Mouse (Mus musculus): ENCODE results near the gene Fgf4. TPM values are rescaled to one million over a fixed set of nuclear protein-coding genes. Genes with fewer than 3 reads are reported as not detected.
"Not testable (repeated sequence)": the region's sequence is repeated elsewhere in the genome, so short reads cannot be mapped to it uniquely, and the experiment has no call there.

The Fgf4 gene
- polyA plus RNA-seq, 1 experiment, result not detected

GRCm38 (mm10) chr7:144883106-144883505 is 35.9 kb downstream of the Fgf4 start:
- no peak overlapping the region for H3K4me3 ChIP-seq (ENCODE audit: insufficient read depth, low read length)
- no peak overlapping the region for H3K27ac ChIP-seq (ENCODE audit: insufficient read depth, low read length)
- TF ChIP-seq POLR2A (IDR thresholded peaks at IDR 0.05; ENCODE audit: low read depth, low read length) (no peak), CTCF (IDR thresholded peaks at IDR 0.05; ENCODE audit: borderline replicate concordance, insufficient read depth, low read length) (no peak)
- peaks cover 4% of the 10 kb centered on the region; the same call in 1 of the 2 replicates for H3K4me1 ChIP-seq (ENCODE audit: control insufficient read depth, insufficient read depth, low read length)

GRCm38 (mm10) chr7:144887672-144888071 is 40.5 kb downstream of the Fgf4 start:
- Histone ChIP-seq H3K4me3 (ENCODE audit: insufficient read depth, low read length) (no peak overlapping the region), H3K4me1 (ENCODE audit: control insufficient read depth, insufficient read depth, low read length) (peaks cover 4% of the 10 kb centered on the region; the same call in 1 of the 2 replicates), H3K27ac (ENCODE audit: insufficient read depth, low read length) (no peak overlapping the region)
- TF ChIP-seq CTCF (IDR thresholded peaks at IDR 0.05; ENCODE audit: borderline replicate concordance, insufficient read depth, low read length) (no peak), POLR2A (IDR thresholded peaks at IDR 0.05; ENCODE audit: low read depth, low read length) (no peak)

- TF ChIP-seq POLR2A (IDR thresholded peaks at IDR 0.05; ENCODE audit: low read depth, low read length) (no peak), CTCF (IDR thresholded peaks at IDR 0.05; ENCODE audit: borderline replicate concordance, insufficient read depth, low read length) (no peak)
- no peak overlapping the region for H3K27ac ChIP-seq (ENCODE audit: insufficient read depth, low read length)
- H3K4me1 ChIP-seq (ENCODE audit: control insufficient read depth, insufficient read depth, low read length), result no peaks in the 10 kb centered on the region
- no peak overlapping the region for H3K4me3 ChIP-seq (ENCODE audit: insufficient read depth, low read length)
Measured at GRCm38 (mm10) chr7:144888564-144889299, 41.6 kb downstream of the Fgf4 start.

- not testable (repeated sequence) for H3K4me1 ChIP-seq (ENCODE audit: control insufficient read depth, insufficient read depth, low read length); H3K4me3 ChIP-seq (ENCODE audit: insufficient read depth, low read length); H3K27ac ChIP-seq (ENCODE audit: insufficient read depth, low read length)
Measured at GRCm38 (mm10) chr7:144890661-144891060, 43.5 kb downstream of the Fgf4 start.

- Histone ChIP-seq H3K4me1 (ENCODE audit: control insufficient read depth, insufficient read depth, low read length) (no peaks in the 10 kb centered on the region), H3K27ac (ENCODE audit: insufficient read depth, low read length) (no peak overlapping the region), H3K4me3 (ENCODE audit: insufficient read depth, low read length) (no peak overlapping the region)
- TF ChIP-seq CTCF (IDR thresholded peaks at IDR 0.05; ENCODE audit: borderline replicate concordance, insufficient read depth, low read length) (no peak), POLR2A (IDR thresholded peaks at IDR 0.05; ENCODE audit: low read depth, low read length) (no peak)
Measured at GRCm38 (mm10) chr7:144891863-144892262, 44.7 kb downstream of the Fgf4 start.

GRCm38 (mm10) chr7:144892322-144892721 is 45.2 kb downstream of the Fgf4 start:
- TF ChIP-seq POLR2A (IDR thresholded peaks at IDR 0.05; ENCODE audit: low read depth, low read length), result no peak
- no peak for TF ChIP-seq CTCF (IDR thresholded peaks at IDR 0.05; ENCODE audit: borderline replicate concordance, insufficient read depth, low read length)
- Histone ChIP-seq H3K27ac (ENCODE audit: insufficient read depth, low read length) (no peak overlapping the region), H3K4me1 (ENCODE audit: control insufficient read depth, insufficient read depth, low read length) (no peaks in the 10 kb centered on the region), H3K4me3 (ENCODE audit: insufficient read depth, low read length) (no peak overlapping the region)

- H3K4me3 ChIP-seq (ENCODE audit: insufficient read depth, low read length), result no peak overlapping the region
- TF ChIP-seq POLR2A (IDR thresholded peaks at IDR 0.05; ENCODE audit: low read depth, low read length) (no peak), CTCF (IDR thresholded peaks at IDR 0.05; ENCODE audit: borderline replicate concordance, insufficient read depth, low read length) (no peak)
Measured at GRCm38 (mm10) chr7:144894191-144894590, 47.0 kb downstream of the Fgf4 start.

GRCm38 (mm10) chr7:144894706-144895105 is 47.5 kb downstream of the Fgf4 start:
- no peak overlapping the region for H3K27ac ChIP-seq (ENCODE audit: insufficient read depth, low read length)
- no peak for TF ChIP-seq CTCF (IDR thresholded peaks at IDR 0.05; ENCODE audit: borderline replicate concordance, insufficient read depth, low read length)
- no peak for TF ChIP-seq POLR2A (IDR thresholded peaks at IDR 0.05; ENCODE audit: low read depth, low read length)
- H3K4me1 ChIP-seq (ENCODE audit: control insufficient read depth, insufficient read depth, low read length), result no peaks in the 10 kb centered on the region
- no peak overlapping the region for H3K4me3 ChIP-seq (ENCODE audit: insufficient read depth, low read length)

More at GRCm38 (mm10) chr7:144894191-144894590, 47.0 kb downstream of the Fgf4 start:
- Histone ChIP-seq H3K4me1 (ENCODE audit: control insufficient read depth, insufficient read depth, low read length) (no peaks in the 10 kb centered on the region), H3K27ac (ENCODE audit: insufficient read depth, low read length) (no peak overlapping the region)

- TF ChIP-seq POLR2A (IDR thresholded peaks at IDR 0.05; ENCODE audit: low read depth, low read length), result no peak
- peak; percentile 99 for TF ChIP-seq CTCF (IDR thresholded peaks at IDR 0.05; ENCODE audit: borderline replicate concordance, insufficient read depth, low read length)
- H3K27ac ChIP-seq (ENCODE audit: insufficient read depth, low read length), result no peak overlapping the region
- H3K4me3 ChIP-seq (ENCODE audit: insufficient read depth, low read length), result peak overlapping the region; percentile 18; the same call in 1 of the 2 replicates
- H3K4me1 ChIP-seq (ENCODE audit: control insufficient read depth, insufficient read depth, low read length), result no peaks in the 10 kb centered on the region
Measured at GRCm38 (mm10) chr7:144895305-144896111, 48.3 kb downstream of the Fgf4 start.
